In the genomic region with DNA sequence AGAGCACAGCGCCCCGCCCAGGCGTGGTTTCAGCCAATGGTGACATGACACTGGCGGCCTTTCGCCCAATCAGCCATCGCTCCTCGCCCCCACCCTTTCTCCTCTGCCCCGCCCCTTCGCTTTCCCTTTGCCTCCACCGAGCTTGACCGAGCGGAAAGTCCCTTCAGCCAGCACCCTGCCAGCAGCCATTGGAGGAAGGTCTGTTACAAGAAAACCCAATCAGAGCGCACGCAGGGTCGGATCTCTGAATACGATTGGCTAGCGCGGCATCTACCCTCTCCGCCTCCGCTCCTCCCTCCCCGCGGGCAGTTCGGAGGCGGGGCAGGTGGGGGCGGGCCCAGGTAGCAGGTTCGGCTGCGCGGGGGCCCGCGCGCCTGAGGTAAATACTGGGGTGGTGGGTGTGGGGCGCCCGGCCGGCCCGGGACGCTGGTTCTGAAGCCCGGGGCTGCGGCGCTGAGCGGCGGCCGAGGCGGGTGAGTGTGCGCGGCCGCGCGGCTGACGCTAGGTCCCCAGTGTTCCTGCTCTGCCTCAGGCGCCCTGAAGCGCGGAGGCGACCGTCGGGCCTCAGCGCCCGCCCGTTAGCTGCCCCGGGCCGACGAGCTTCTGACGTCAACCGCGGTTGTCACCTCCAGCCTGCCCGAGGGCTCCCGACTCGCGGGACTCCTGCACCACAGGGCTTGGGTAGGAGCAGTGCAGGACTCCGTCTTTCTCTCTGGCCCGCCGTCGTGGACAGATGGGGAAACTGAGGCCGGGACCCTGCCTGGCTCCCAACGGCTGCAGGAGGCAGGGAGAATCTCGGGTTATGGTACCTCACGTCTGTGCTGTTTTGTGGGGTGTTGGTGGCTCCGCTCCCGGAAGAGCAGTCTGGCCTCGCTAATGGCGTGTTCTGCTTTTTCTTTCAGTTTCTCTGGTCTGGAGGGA, we compare ENCODE assay signal across 1 mouse cellular context.
TF ChIP-seq lines count a peak whose summit lies in the region.

A gene (plus strand): TSS at position 308 of the 921 bp plus-strand sequence.

TF ChIP-seq in CH12.LX, 34 proteins besides CTCF, POLR2A, EP300 and RAD21 (continued from another document):
- TF ChIP-seq SMC3 (IDR thresholded peaks at IDR 0.05; ENCODE audit: low read depth, low read length) (no peak), NELFE (IDR thresholded peaks at IDR 0.05; ENCODE audit: low read depth, low read length) (peak; percentile 64), KAT2A (IDR thresholded peaks at IDR 0.05; ENCODE audit: insufficient replicate concordance, low read length) (0 out of 2 replicates have a peak, but pooled peaks have one; percentile 45), IRF4 (IDR thresholded peaks at IDR 0.05; ENCODE audit: low read depth, low read length) (peak; percentile 17; the same call in 1 of the 2 replicates), MAFK (IDR thresholded peaks at IDR 0.05; ENCODE audit: insufficient replicate concordance, low read length) (no peak), JUND (conservative IDR thresholded peaks at IDR 0.05; ENCODE audit: low read depth, low read length) (no peak), MYC (IDR thresholded peaks at IDR 0.05; ENCODE audit: low read depth, low read length) (no peak), TCF12 (IDR thresholded peaks at IDR 0.05; ENCODE audit: low read depth, low read length) (peak; percentile 20; the same call in 1 of the 2 replicates), CHD1 (IDR thresholded peaks at IDR 0.05; ENCODE audit: low read depth, low read length) (no peak), MEF2A (IDR thresholded peaks at IDR 0.05; ENCODE audit: borderline replicate concordance, low read depth, low read length) (peak; percentile 33; the same call in 1 of the 2 replicates), USF1 (IDR thresholded peaks at IDR 0.05; ENCODE audit: low read depth, low read length) (no peak), JUN (IDR thresholded peaks at IDR 0.05; ENCODE audit: insufficient read depth, low read depth, low read length) (no peak), HCFC1 (IDR thresholded peaks at IDR 0.05; ENCODE audit: low read depth, low read length) (peak; percentile 69), ZKSCAN1 (IDR thresholded peaks at IDR 0.05; ENCODE audit: borderline replicate concordance, low read depth, low read length) (no peak), POLR2AphosphoS2 (IDR thresholded peaks at IDR 0.05; ENCODE audit: low read depth, low read length) (no peak), ZMIZ1 (IDR thresholded peaks at IDR 0.05; ENCODE audit: low read depth, low read length) (no peak), TBP (conservative IDR thresholded peaks at IDR 0.05; ENCODE audit: low read depth, low read length) (no peak), NRF1 (IDR thresholded peaks at IDR 0.05; ENCODE audit: low read depth, low read length) (peak; percentile 56), E2F4 (IDR thresholded peaks at IDR 0.05; ENCODE audit: insufficient replicate concordance, low read depth, low read length) (no peak), USF2 (conservative IDR thresholded peaks at IDR 0.05; ENCODE audit: low read depth, low read length) (no peak), CHD2 (IDR thresholded peaks at IDR 0.05; ENCODE audit: low read length) (peak; percentile 93)
